Mouse (Mus musculus) G1E (cell line): ENCODE data around the gene 1700011L22Rik.

Experiments
- CTCF ChIP-seq: IDR thresholded peaks from 2 replicates; pipeline ENCODE4 v1.5.1; 2012; ENCODE audit warnings: low read depth, low read length, inconsistent platforms, mixed read lengths
- GATA1 ChIP-seq: IDR thresholded peaks from 2 replicates; pipeline ENCODE4 v1.6.1; 2012; ENCODE audit warnings: borderline replicate concordance, low read length, inconsistent platforms, mixed read lengths
- GATA2 ChIP-seq: IDR thresholded peaks from 2 replicates; pipeline ENCODE4 v1.6.1; 2012; ENCODE audit warnings: low read depth, low read length, inconsistent platforms, borderline replicate concordance

DNA sequence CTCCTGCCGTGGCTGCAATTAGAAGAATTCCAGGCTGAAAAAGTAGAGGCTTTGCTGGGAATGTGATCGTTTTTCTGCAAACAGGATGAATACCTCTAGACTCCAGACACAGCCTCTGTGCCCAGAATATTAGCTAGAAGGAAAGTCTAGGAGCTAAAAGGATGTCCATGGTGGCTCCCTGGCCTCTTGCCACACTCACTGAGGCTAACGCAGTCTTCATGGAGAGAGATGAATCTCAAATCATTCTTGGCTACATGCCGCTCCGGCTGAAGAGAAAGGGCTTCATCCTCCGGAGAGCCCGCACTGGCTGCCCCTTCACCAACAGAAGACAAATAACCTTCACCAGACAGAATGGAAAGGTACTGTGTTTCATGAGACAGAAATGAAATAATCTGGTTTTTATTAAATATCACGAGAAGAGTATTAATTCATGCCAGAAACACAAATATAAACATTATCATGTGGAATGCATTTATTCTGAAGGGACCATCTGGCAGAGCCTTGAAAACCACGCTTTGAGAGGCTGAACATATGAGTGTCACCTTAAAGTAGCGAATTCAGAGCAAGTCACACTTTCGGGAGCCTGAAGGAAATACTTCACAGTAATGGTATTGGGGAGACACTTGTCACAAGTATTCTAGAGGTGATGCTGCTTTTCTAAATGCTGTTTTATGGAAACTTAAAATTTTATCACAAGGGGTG, 46.8 kb downstream of the 1700011L22Rik start:
- TF ChIP-seq GATA1 = no peak
- no peak for TF ChIP-seq GATA2
- no peak for TF ChIP-seq CTCF
